Mouse (Mus musculus) heart, embryonic 16.5 days (tissue): ENCODE data around the gene Lrrc58. TPM values are rescaled to one million over a fixed set of nuclear protein-coding genes. Genes with fewer than 3 reads are reported as not detected.

Experiments used
- ATAC-seq: fragments of 200-750 bp; cut with Nextera tagmentation; replicated peaks from 2 replicates; pipeline ENCODE4 v1.8.0; 2017; ENCODE audit warnings: moderate number of reproducible peaks; ENCODE audit not compliant: insufficient read depth, low FRiP score; ENCODE audit errors: extremely low read depth
- H3K27ac ChIP-seq: fragments of 300-500 bp; sonication (generic); 2 replicates; pipeline ENCODE4 v1.5.1; 2014; ENCODE audit warnings: mild to moderate bottlenecking, low read length, control low read depth, moderate library complexity
- H3K27me3 ChIP-seq: fragments of 300-500 bp; sonication (generic); 2 replicates; pipeline ENCODE4 v1.6.1; 2014; ENCODE audit warnings: low read length, mixed read lengths; ENCODE audit not compliant: control insufficient read depth, insufficient read depth
- H3K36me3 ChIP-seq: fragments of 300-500 bp; sonication (generic); 2 replicates; pipeline ENCODE4 v1.6.1; 2014; ENCODE audit not compliant: control insufficient read depth, insufficient read depth
- H3K4me1 ChIP-seq: fragments of 300-500 bp; sonication (generic); 2 replicates; pipeline ENCODE4 v1.6.1; 2014; ENCODE audit warnings: low read length, mixed read lengths; ENCODE audit not compliant: control insufficient read depth, insufficient read depth
- H3K4me2 ChIP-seq: fragments of 300-500 bp; sonication (generic); 2 replicates; pipeline ENCODE4 v1.6.1; 2014; ENCODE audit warnings: low read depth, mild to moderate bottlenecking, control low read depth, low read length
- H3K4me3 ChIP-seq: fragments of 300-500 bp; sonication (generic); 2 replicates; pipeline ENCODE4 v1.5.1; 2014; ENCODE audit warnings: mild to moderate bottlenecking, control low read depth, low read length
- H3K9ac ChIP-seq: fragments of 300-500 bp; sonication (generic); 2 replicates; pipeline ENCODE4 v1.6.1; 2014; ENCODE audit warnings: low read length, control low read depth
- H3K9me3 ChIP-seq: fragments of 300-500 bp; sonication (generic); replicated peaks from 2 replicates; pipeline ENCODE4 v1.6.1; 2016; ENCODE audit warnings: low read length; ENCODE audit not compliant: control insufficient read depth
- WGBS: fragments of 180-500 bp; shearing (Covaris S2); extraction: QIAGEN DNeasy Blood & Tissue Kit; methylation state at CpG from one replicate; pipeline ENCODE4 v1.1.7; 2014; 5-methylcytosine and 5-hydroxymethylcytosine counted together
- polyA plus RNA-seq: library from polyadenylated mRNA; unstranded; fragments of >200 nt; fragmentation: Nextera tagmentation; extraction: Ambion mirVana; gene quantifications from 2 replicates; pipeline ENCODE4 v1.2.1, GENCODE M21; 2015

Lrrc58 gene
- polyA plus RNA-seq, 1 experiment from 2014 or later = 36.2 TPM

DNA sequence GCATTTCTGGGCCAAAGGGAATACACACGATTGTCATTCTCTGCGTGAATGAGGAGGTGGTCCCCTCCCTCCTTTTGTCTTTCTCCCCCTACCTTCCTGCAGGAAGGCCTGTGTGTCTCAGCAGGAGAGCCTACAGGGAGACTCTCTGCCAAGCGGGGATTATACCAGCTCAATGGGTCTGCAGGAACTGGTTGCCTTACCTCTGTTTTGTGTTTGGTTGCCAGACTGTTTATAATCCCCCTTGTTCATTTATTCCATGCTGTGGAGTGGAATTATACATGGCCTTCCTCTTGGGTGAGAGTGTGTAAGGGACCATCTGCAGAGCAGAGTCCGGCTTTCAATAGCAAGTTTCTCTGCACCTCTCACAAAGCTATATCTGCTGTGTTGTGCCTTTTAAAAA, 58.9 kb downstream of the Lrrc58 start:
- Histone ChIP-seq H3K4me1 (peaks cover 5% of the 10 kb centered on the region), H3K4me2 (no peak overlapping the region), H3K27ac (no peak overlapping the region), H3K9ac (no peak overlapping the region), H3K9me3 (no peaks in the 10 kb centered on the region), H3K27me3 (no peaks in the 10 kb centered on the region), H3K4me3 (no peak overlapping the region), H3K36me3 (no peaks in the 10 kb centered on the region)
- WGBS = 62% methylated on average over 4 of the region's 4 CpGs
- ATAC-seq = no peak

DNA sequence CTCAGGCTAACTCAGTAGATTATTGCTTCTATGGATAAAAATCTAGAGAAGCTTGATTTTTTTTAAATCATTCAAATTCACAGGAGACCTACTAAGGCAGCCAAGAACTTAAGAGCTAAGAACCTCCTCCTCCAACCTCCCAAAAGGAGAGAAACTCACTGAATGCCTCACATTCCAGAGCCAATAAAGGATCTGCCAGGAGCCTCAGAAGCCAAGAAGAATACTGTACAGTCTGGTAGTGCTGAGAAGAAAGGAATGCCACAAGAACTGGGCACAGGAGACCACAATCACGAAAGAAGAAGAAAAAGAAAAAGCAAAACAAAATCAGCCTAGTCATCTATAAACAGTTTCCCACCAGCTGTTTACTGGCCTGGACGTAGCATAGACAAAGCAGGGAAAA, 60.8 kb downstream of the Lrrc58 start:
- no peaks in the 10 kb centered on the region for H3K36me3 ChIP-seq
- peaks cover 5% of the 10 kb centered on the region for H3K4me1 ChIP-seq
- no peak overlapping the region for H3K4me2 ChIP-seq
- no peak overlapping the region for H3K4me3 ChIP-seq
- 52% methylated on average over 2 of the region's 2 CpGs for WGBS
- H3K27me3 ChIP-seq = no peaks in the 10 kb centered on the region
- no peak for ATAC-seq
- no peak overlapping the region for H3K27ac ChIP-seq
- no peak overlapping the region for H3K9ac ChIP-seq
- no peaks in the 10 kb centered on the region; the same call in 1 of the 2 replicates for H3K9me3 ChIP-seq

DNA sequence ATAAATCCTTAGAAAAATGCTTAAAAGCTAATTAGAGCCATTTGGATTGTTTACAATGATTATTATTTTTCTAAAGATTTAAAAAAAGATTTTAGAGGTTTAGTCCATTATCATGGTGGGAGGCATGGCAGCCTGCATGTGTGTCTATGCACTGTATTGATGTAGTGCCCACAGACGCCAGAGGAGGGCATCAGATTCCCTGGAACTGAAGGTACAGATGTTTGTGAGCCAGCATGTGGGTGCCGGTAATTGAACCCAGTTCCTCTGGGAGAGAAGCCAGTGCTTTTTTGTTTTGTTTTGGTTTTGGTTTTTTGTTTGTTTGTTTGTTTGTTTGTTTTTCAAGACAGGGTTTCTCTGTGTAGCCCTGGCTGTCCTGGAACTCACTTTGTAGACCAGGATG, 61.4 kb downstream of the Lrrc58 start:
- no peak overlapping the region for H3K4me3 ChIP-seq
- H3K27ac ChIP-seq = no peak overlapping the region
- no peak for ATAC-seq
- no peak overlapping the region for H3K9ac ChIP-seq
- no peaks in the 10 kb centered on the region for H3K27me3 ChIP-seq
- no peak overlapping the region for H3K4me2 ChIP-seq
- no peaks in the 10 kb centered on the region for H3K36me3 ChIP-seq
- H3K4me1 ChIP-seq = peaks cover 5% of the 10 kb centered on the region
- 86% methylated on average over 2 of the region's 2 CpGs for WGBS
- no peaks in the 10 kb centered on the region; the same call in 1 of the 2 replicates for H3K9me3 ChIP-seq

DNA sequence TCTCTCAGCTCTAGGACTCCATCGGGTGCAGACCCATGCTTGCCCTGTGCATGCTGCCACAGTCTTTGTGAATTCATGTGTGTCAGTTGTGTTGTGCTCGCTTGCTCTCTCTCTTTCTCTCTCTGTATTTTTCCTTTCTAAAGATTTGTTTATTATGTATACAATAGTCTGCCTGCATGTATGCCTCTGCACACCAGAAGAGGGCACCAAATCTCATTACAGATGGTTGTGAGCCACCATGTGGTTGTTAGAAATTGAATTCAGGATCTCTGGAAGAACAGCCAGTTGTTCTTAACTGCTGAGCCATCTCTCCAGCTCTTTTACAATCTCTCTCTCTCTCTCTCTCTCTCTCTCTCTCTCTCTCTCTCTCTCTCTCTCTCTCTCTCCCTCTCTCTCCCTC, 66.7 kb downstream of the Lrrc58 start:
- no peak for ATAC-seq
- 81% methylated on average over 2 of the region's 2 CpGs for WGBS
- H3K27ac ChIP-seq = no peak overlapping the region
- H3K9ac ChIP-seq = no peak overlapping the region
- H3K36me3 ChIP-seq = no peaks in the 10 kb centered on the region
- H3K4me1 ChIP-seq = no peaks in the 10 kb centered on the region
- no peak overlapping the region for H3K4me3 ChIP-seq
- no peak overlapping the region for H3K4me2 ChIP-seq
- H3K9me3 ChIP-seq = no peaks in the 10 kb centered on the region; the same call in 1 of the 2 replicates
- H3K27me3 ChIP-seq = no peaks in the 10 kb centered on the region

DNA sequence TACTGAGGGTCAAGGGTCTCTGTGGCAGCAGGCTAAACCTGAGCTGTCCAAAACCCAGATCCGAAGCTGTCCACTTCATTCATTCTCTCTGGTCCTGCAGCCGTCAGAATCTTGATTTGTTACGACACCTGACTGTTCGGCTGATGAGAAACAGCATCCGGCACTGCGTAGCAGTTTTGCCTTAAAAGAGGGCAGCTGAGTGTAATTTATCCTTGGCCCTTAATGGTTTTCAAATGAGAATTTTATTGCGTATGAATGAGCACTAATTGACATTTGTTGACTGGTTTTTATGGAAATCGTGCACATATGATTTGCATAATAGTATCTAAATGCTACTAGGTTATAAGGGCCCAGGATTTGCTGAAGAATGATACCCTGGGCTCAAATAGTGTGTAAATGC, 69.1 kb downstream of the Lrrc58 start:
- Histone ChIP-seq H3K4me1 (no peaks in the 10 kb centered on the region), H3K4me2 (no peak overlapping the region), H3K9me3 (no peaks in the 10 kb centered on the region; the same call in 1 of the 2 replicates), H3K4me3 (no peak overlapping the region), H3K36me3 (no peaks in the 10 kb centered on the region), H3K9ac (no peak overlapping the region), H3K27ac (no peak overlapping the region), H3K27me3 (no peaks in the 10 kb centered on the region)
- ATAC-seq = no peak
- WGBS = 75% methylated on average over 8 of the region's 8 CpGs

Other genes with a start within 250 kb of the Lrrc58 start
- gene Ndufb4, start 213.9 kb upstream of the Lrrc58 start, polyA plus RNA-seq = 86.9 and 106 TPM in 2 replicates
- 420 and 441 TPM in 2 replicates for gene Fstl1, start 91.5 kb upstream of the Lrrc58 start, polyA plus RNA-seq
- gene Gm36028, start 7.2 kb upstream of the Lrrc58 start, polyA plus RNA-seq = 10.2 and 12.1 TPM in 2 replicates
- gene Gpr156, start 48.1 kb downstream of the Lrrc58 start, polyA plus RNA-seq = 0.18 and 0.22 TPM in 2 replicates
- 33.8 and 37.2 TPM in 2 replicates for gene Gsk3b, start 220.6 kb downstream of the Lrrc58 start, polyA plus RNA-seq